In the genomic region with DNA sequence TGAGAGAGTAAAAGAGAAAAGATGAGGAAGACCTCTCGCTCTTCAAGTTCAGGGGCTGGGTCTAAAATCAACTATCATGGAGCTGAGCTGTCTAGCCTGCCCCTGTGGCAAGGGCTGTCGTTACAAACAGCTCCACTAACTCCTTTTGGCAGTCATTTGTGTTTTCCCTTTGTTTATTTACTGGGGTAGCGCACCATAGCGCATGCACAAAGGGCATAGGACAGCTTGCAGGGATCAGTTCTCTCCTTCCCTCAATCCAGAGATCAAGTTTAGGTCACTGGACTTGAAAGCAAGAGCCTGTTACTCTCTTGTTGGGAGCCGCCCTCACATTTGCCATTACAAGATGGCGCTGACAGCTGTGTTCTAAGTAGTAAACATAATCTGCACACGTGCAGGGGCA, we compare ENCODE assay signal across 13 mouse cellular contexts.
"Had no signal": no experiment of that assay in that cellular context is flagged by ENCODE, and none has a peak within 500 bp of the region (broad histone marks: within the 10 kb centered on the region; RNA-seq: fewer than 3 reads in every experiment).

No protein-coding gene starts in this region.

- ATAC-seq: liver, postnatal 0 days had no signal

- H3K36me3 ChIP-seq: kidney, embryonic 15.5 days; limb, embryonic 10.5 days; liver, embryonic 13.5 days; midbrain, embryonic 10.5 days; neural tube, embryonic 15.5 days; stomach, embryonic 15.5 days had no signal

- H3K4me1 ChIP-seq: kidney, embryonic 15.5 days; limb, embryonic 10.5 days; liver, embryonic 13.5 days; midbrain, embryonic 10.5 days; neural tube, embryonic 15.5 days; stomach, embryonic 15.5 days had no signal

- H3K4me2 ChIP-seq: hindbrain, embryonic 14.5 days; kidney, embryonic 15.5 days; liver, embryonic 13.5 days; neural tube, embryonic 15.5 days; stomach, embryonic 15.5 days had no signal

- H3K4me3 ChIP-seq: kidney, embryonic 15.5 days; limb, embryonic 10.5 days; liver, embryonic 13.5 days; midbrain, embryonic 10.5 days; myocyte; neural tube, embryonic 15.5 days; stomach, embryonic 15.5 days had no signal

- H3K9ac ChIP-seq: hindbrain, embryonic 14.5 days; kidney, embryonic 15.5 days; liver, embryonic 13.5 days; liver, postnatal 0 days; neural tube, embryonic 15.5 days; stomach, embryonic 15.5 days had no signal

- H3K27ac ChIP-seq: hindbrain, embryonic 14.5 days; kidney, embryonic 15.5 days; limb, embryonic 10.5 days; liver, embryonic 13.5 days; midbrain, embryonic 10.5 days; neural tube, embryonic 15.5 days; stomach, embryonic 15.5 days had no signal

- H3K9me3 ChIP-seq: kidney, embryonic 15.5 days; limb, embryonic 10.5 days; liver, embryonic 13.5 days; midbrain, embryonic 10.5 days; neural tube, embryonic 15.5 days; stomach, embryonic 15.5 days had no signal

- DNase-seq: kidney, adult 11 months; kidney, postnatal 14 days; liver, embryonic 13.5 days; right cerebral cortex, postnatal 4 days; thymus, adult 2 months had no signal

- H3K27me3 ChIP-seq: kidney, embryonic 15.5 days; liver, embryonic 13.5 days; neural tube, embryonic 15.5 days; stomach, embryonic 15.5 days had no signal
